Mouse (Mus musculus) liver, adult 2 months (tissue): Measurements from ENCODE around the gene Dst. TPM values are rescaled to one million over a fixed set of nuclear protein-coding genes. Genes with fewer than 3 reads are reported as not detected.

Source experiments
- DNase-seq: peaks from one replicate; pipeline ENCODE4 v3.0.0-alpha.2; 2011; ENCODE audit warnings: low read depth, low spot score; ENCODE audit errors: extremely low read depth
- H3K27ac ChIP-seq: fragments of 200-500 bp; replicated peaks from 2 replicates; pipeline ENCODE4 v1.5.1; 2012; ENCODE audit warnings: low read depth, mild to moderate bottlenecking, control low read depth, inconsistent platforms, low read length; ENCODE audit not compliant: insufficient read depth
- H3K27me3 ChIP-seq: fragments of 200-500 bp; 2 replicates; pipeline ENCODE4 v1.6.1; 2012; ENCODE audit warnings: mild to moderate bottlenecking, moderate library complexity, low read length, inconsistent platforms; ENCODE audit not compliant: control insufficient read depth, insufficient read depth
- H3K36me3 ChIP-seq: fragments of 200-500 bp; 2 replicates; pipeline ENCODE4 v1.6.1; 2012; ENCODE audit warnings: low read length, inconsistent platforms; ENCODE audit not compliant: control insufficient read depth, insufficient read depth
- H3K4me1 ChIP-seq: fragments of 200-500 bp; 2 replicates; pipeline ENCODE4 v1.6.1; 2011; ENCODE audit warnings: low read length; ENCODE audit not compliant: control insufficient read depth, insufficient read depth
- H3K4me3 ChIP-seq: fragments of 200-500 bp; 2 replicates; pipeline ENCODE4 v1.5.1; 2011; ENCODE audit warnings: low read depth, mild to moderate bottlenecking, control low read depth, low read length, moderate library complexity; ENCODE audit not compliant: insufficient read depth
- H3K79me2 ChIP-seq: fragments of 200-500 bp; 2 replicates; pipeline ENCODE4 v1.6.1; 2012; ENCODE audit warnings: inconsistent platforms, mild to moderate bottlenecking, low read length, moderate library complexity; ENCODE audit not compliant: control insufficient read depth, insufficient read depth
- H3K9ac ChIP-seq: fragments of 200-500 bp; 2 replicates; pipeline ENCODE4 v1.6.1; 2012; ENCODE audit warnings: low read depth, mild to moderate bottlenecking, control low read depth, inconsistent platforms, low read length
- CTCF ChIP-seq: fragments of 200-500 bp; IDR thresholded peaks from 2 replicates; pipeline ENCODE4 v1.5.1; 2011; ENCODE audit warnings: low read depth, low read length, control low read depth
- POLR2A ChIP-seq: fragments of 200-500 bp; IDR thresholded peaks from 2 replicates; pipeline ENCODE4 v1.6.1; 2011; ENCODE audit warnings: low read length, control low read depth; ENCODE audit not compliant: insufficient read depth; ENCODE audit errors: extremely low read depth
- WGBS: fragments of 180-500 bp; shearing (Covaris S2); methylation state at CpG from one replicate; pipeline ENCODE4 v1.1.7; 2018; 5-methylcytosine and 5-hydroxymethylcytosine counted together
- polyA plus RNA-seq: library from polyadenylated mRNA; depleted of rRNA; stranded (reverse); fragments of >200 nt; gene quantifications from 2 replicates; pipeline ENCODE4 v1.2.3, GENCODE M21; 2012
- total RNA-seq: library from RNA; depleted of rRNA; stranded (reverse); fragments of >200 nt; gene quantifications from 2 replicates; pipeline ENCODE4 v1.2.3, GENCODE M21; 2014

The Dst gene
- total and polyA plus RNA-seq, 2 experiments = 10.5 to 53.6 TPM

- no peak for DNase-seq
- Histone ChIP-seq H3K27ac (no peak overlapping the region), H3K4me3 (no peak overlapping the region), H3K9ac (no peak overlapping the region), H3K27me3 (no peaks in the 10 kb centered on the region), H3K79me2 (no peaks in the 10 kb centered on the region), H3K36me3 (peaks cover 76% of the 10 kb centered on the region), H3K4me1 (no peaks in the 10 kb centered on the region)
- TF ChIP-seq POLR2A (no peak), CTCF (no peak)
- WGBS = 92% methylated on average over 7 of the region's 7 CpGs
These were observed 375.5 kb downstream of the Dst start for GRCm38 (mm10) chr1:34283502-34283901.

- DNase-seq = no peak
These were observed 377.0 kb downstream of the Dst start for GRCm38 (mm10) chr1:34284979-34285378.

GRCm38 (mm10) chr1:34287731-34288130 lies 379.7 kb downstream of the Dst start:
- TF ChIP-seq CTCF (no peak), POLR2A (no peak)
- Histone ChIP-seq H3K9ac (no peak overlapping the region), H3K27ac (no peak overlapping the region), H3K27me3 (no peaks in the 10 kb centered on the region), H3K4me1 (no peaks in the 10 kb centered on the region), H3K79me2 (no peaks in the 10 kb centered on the region), H3K36me3 (peaks cover 81% of the 10 kb centered on the region), H3K4me3 (no peak overlapping the region)
- DNase-seq = no peak
- whole genome bisulfite sequencing = 92% methylated on average over 10 of the region's 10 CpGs

More at GRCm38 (mm10) chr1:34284979-34285378, 377.0 kb downstream of the Dst start:
- WGBS = 97% methylated on average over 9 of the region's 9 CpGs
- no peaks in the 10 kb centered on the region for H3K4me1 ChIP-seq
- no peak overlapping the region for H3K27ac ChIP-seq
- H3K36me3 ChIP-seq = peaks cover 76% of the 10 kb centered on the region
- no peaks in the 10 kb centered on the region for H3K79me2 ChIP-seq
- H3K27me3 ChIP-seq = no peaks in the 10 kb centered on the region
- H3K9ac ChIP-seq = no peak overlapping the region
- H3K4me3 ChIP-seq = no peak overlapping the region
- TF ChIP-seq POLR2A (no peak), CTCF (no peak)

- TF ChIP-seq POLR2A = no peak
- no peak for TF ChIP-seq CTCF
- 88% methylated on average over 8 of the region's 8 CpGs for WGBS
- Histone ChIP-seq H3K36me3 (peaks cover 83% of the 10 kb centered on the region), H3K4me1 (no peaks in the 10 kb centered on the region), H3K9ac (no peak overlapping the region), H3K4me3 (no peak overlapping the region), H3K27me3 (no peaks in the 10 kb centered on the region), H3K27ac (no peak overlapping the region), H3K79me2 (no peaks in the 10 kb centered on the region)
- no peak for DNase-seq
These were observed 380.2 kb downstream of the Dst start for GRCm38 (mm10) chr1:34288181-34288580.

DNA sequence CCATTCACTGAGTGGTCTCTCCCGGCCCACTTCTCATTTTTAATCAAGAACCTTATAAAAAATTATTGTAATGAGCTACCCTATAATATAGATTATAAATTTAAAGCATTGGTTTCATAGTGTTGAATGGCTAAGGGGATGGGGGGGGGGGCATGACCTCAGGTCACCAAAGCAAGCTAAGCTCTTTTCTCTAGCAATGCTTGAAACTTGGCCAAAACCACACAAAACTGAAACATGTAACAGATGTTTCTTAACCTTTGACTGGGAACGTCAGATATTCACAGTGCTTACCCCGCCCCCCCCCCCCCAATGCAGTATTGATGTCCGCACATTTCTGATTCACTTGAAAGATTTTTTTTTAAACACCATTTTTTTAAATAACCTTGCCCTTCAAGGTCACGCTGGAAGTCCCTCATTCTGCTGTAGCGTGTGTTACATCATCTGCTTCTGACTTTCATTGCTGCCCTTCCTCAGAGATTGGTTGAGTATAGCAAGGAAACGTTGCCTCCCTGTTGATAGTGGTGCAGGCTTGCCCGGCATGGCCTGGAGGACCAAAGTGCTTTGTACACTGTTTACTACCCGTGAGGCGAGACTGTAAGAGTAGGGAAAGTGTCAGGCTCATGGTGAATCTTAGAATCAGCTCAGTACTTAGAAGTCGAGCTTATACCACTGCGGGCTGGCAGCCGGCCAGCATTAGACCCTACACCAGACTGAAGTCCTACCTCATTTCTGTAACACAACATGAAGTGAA lies 380.9 kb downstream of the Dst start:
- 81% methylated on average over 13 of the region's 13 CpGs for WGBS
- TF ChIP-seq CTCF = no peak
- no peak for TF ChIP-seq POLR2A
- H3K27ac ChIP-seq = no peak overlapping the region
- no peaks in the 10 kb centered on the region for H3K27me3 ChIP-seq
- H3K79me2 ChIP-seq = no peaks in the 10 kb centered on the region
- no peak overlapping the region for H3K4me3 ChIP-seq
- H3K9ac ChIP-seq = no peak overlapping the region
- H3K36me3 ChIP-seq = peaks cover 81% of the 10 kb centered on the region
- DNase-seq = no peak
- H3K4me1 ChIP-seq = no peaks in the 10 kb centered on the region

DNA sequence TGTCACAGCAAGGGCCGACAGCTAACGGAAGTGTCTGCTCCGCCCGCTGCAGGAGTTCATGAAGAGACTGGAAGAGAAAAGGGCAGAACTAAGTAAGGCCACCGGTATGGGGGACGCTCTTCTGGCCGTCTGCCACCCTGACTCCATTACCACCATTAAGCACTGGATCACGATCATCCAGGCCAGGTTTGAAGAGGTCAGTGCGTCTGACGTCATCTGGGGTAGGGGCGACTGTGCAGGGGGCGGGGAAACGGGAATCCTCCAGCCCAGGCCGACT lies 381.4 kb downstream of the Dst start:
- no peak for DNase-seq
- H3K9ac ChIP-seq = no peak overlapping the region
- H3K27ac ChIP-seq = no peak overlapping the region
- no peaks in the 10 kb centered on the region for H3K79me2 ChIP-seq
- WGBS = 85% methylated on average over 14 of the region's 14 CpGs
- peaks cover 81% of the 10 kb centered on the region for H3K36me3 ChIP-seq
- H3K4me3 ChIP-seq = no peak overlapping the region
- no peaks in the 10 kb centered on the region for H3K4me1 ChIP-seq
- TF ChIP-seq POLR2A (no peak), CTCF (no peak)
- H3K27me3 ChIP-seq = no peaks in the 10 kb centered on the region
